Mouse (Mus musculus) kidney, postnatal 14 days (tissue): ENCODE measurements around the gene Enoph1.

Experiments
- DNase-seq: peaks from one replicate; pipeline ENCODE4 v3.0.0; 2022; ENCODE audit warnings: mixed read lengths

Gene Enoph1

DNA sequence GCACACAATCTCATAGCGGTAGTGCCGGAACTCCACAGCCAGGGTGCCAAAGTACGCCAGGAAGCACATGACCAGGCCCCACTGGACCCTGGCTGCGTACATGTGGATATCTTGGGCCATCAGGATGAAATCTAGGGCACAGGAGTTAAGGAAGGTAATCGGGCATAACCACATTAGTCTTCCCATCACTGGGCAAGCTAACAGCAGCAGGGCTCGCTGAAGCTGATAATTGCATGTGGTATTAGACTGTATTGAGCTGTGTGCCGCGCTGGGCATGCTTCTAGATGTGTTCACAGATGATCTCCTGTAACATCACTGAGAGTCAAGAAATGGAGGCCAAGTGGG, 40.1 kb downstream of the Enoph1 start:
- DNase-seq, result no peak

DNA sequence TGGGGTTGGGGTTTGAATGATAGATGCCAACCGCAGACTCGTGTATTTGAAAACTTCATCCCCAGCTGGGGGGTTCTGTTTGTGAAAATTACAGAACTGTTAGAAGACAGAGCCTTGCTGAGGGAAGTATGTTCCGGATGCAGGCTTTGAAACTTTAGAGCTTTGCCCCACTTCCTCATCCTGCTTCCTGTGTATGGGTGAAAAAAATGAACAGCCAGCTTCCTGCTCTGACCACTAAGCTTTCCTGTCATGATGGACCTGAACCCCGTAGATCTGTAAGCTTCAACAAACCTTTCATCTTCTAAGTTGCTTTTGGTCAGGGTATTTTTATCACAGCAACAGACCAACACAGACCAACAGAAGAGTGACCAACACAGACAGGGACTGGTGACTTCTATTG, 42.2 kb downstream of the Enoph1 start:
- DNase-seq, result no peak

DNA sequence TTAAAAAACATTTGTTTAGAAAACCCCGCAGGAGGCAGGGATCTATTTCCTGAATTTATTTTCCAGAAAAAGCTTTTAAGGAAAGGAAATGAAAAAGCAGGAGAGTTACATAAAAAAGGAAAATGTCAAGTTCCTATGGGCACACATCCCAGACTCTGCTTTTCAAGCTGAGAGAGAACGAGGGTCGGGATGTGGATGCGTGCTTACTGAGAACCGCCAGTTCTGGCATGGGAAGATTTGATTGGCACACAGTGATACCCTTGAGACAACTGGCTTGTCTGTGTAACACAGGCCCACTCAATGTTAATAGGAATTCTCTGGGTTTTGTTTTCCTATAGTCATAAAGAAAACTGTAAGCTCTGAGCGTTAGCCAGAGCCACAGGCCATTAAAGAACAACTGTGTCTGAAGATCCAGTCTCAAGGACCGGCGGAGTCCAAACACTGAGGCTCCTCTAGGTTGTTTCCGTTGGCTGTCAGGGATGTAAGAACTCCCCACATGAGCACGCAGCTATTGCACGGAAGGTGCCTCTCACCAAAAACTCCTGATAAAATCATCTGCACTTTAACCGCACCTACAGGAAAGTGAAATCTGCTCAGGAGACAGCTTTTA, 44.3 kb downstream of the Enoph1 start:
- DNase-seq, result no peak

GRCm38 (mm10) chr5:100085097-100085496, 45.3 kb downstream of the Enoph1 start:
- peak; percentile 39 for DNase-seq

- DNase-seq, result no peak
These were observed 50.9 kb downstream of the Enoph1 start for GRCm38 (mm10) chr5:100090515-100091262.

DNA sequence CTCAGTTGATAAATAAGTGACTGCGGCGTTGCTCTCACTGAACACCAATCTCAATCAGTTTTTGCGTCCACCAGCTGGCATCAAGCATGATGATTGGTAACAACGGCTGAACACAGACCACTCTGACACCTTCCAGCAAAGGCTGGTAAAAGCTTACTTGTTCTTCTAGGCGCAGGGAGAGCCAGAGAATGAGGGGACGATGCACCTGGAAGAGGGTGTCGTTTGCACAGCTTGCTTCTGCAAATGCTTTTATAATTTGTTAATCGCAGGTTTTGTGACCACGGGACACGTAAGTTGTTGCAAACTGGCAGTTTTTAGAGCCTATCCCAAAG, 51.4 kb downstream of the Enoph1 start:
- no peak for DNase-seq

DNA sequence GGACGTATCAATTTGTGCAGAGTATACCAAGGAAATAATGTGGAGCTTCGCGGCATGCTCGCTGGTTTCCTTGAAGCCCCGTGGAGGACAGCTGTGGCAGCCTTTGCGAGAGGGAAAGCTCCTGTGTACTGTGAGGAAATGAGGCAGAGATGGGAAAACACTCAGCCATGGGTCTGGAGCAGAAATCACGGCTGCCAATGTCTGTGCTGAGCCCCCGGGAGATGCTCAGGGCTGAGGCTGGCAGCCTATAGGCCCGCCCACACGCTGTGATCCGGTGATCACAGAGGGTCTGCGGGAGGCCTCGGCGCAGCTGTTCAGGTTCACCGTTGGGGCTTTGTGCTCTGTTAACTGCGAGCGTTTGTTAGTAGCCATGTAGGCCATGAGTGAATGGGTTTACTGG, 51.8 kb downstream of the Enoph1 start:
- DNase-seq, result no peak

GRCm38 (mm10) chr5:100096955-100097354, 57.2 kb downstream of the Enoph1 start:
- DNase-seq, result peak; percentile 29

DNA sequence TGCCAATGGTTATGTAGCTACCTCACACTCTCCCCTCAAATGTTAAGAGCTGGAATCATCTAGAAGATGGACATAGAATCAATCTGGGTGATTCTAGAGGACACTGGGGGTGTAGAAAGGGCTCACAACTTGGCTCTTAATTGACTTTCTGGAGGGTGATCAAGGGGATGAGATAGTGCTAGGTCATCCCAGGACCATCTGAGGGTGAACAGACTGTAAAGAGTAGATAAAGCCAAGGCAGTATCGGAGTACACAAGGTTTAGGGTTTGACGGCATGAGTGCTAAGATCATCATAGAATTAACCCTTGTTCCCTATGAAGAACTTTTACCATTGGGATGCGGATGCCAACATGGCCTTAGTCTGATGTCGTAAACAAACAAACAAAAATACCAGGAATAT, 58.2 kb downstream of the Enoph1 start:
- DNase-seq, result no peak

DNA sequence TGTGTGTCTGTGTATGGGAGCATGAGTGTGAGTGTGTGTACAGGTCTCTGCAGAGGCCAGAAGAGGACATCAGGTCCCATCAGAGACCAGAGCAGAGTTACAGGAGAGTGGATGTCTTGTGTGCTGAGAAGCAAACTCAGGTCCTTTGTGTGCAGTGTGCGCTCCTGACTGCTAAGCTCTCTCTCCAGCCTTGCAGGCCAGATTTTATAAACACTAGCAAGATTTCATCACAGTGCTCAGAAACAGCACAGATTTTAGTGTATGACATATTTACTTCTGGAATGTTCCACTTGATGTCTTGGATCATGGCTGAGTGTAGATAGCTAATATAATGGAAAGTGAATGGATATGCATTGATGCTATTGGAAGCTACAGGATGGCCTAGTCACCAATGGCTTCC, 62.6 kb downstream of the Enoph1 start:
- no peak for DNase-seq

- DNase-seq, result no peak
These were observed 69.1 kb downstream of the Enoph1 start for GRCm38 (mm10) chr5:100108866-100109265.

GRCm38 (mm10) chr5:100109543-100110282, 69.9 kb downstream of the Enoph1 start:
- DNase-seq, result peak; percentile 57

GRCm38 (mm10) chr5:100110581-100110980, 70.8 kb downstream of the Enoph1 start:
- no peak for DNase-seq

GRCm38 (mm10) chr5:100113403-100113802, 73.6 kb downstream of the Enoph1 start:
- DNase-seq, result no peak
